Mouse (Mus musculus): Measurements from ENCODE around the gene 4933402N03Rik.

DNA sequence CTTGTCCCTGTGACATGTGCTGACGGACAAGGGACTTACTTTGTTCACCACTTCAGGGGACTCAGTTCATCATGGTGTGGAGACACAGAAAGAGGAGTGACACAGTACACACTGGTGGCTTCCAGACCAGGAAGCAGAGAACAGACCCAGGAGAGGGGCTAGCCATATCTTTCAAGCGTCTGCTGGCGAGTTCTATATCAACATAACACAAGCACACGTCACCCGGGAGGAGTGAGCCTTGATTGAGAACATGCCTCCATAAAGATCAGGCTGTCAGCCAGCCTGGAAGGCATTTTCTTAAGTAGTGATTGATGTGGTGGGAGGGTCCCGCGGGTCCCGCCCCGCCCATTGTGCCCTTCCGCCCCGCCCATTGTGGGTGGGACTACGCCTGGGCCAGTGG is 16.1 kb downstream of the 4933402N03Rik start:
- TF ChIP-seq CTCF (IDR thresholded peaks at IDR 0.05; ENCODE audit: insufficient read depth, low read depth, low read length) = no peak
- no peak for TF ChIP-seq POLR2A (IDR thresholded peaks at IDR 0.05; ENCODE audit: insufficient read depth, low read depth, low read length)

Measured in olfactory bulb, adult 2 months (tissue).